Mouse (Mus musculus) bone marrow macrophage, adult 2 months (primary cell): ENCODE data around the gene Agap1.

Experiments
- CTCF ChIP-seq: IDR thresholded peaks from 2 replicates; pipeline ENCODE4 v1.5.1; 2012; ENCODE audit warnings: low read depth, mild to moderate bottlenecking, low read length, moderate library complexity
- POLR2A ChIP-seq: IDR thresholded peaks from 2 replicates; pipeline ENCODE4 v1.6.1; 2012; ENCODE audit warnings: mild to moderate bottlenecking, low read depth, low read length, borderline replicate concordance

DNA sequence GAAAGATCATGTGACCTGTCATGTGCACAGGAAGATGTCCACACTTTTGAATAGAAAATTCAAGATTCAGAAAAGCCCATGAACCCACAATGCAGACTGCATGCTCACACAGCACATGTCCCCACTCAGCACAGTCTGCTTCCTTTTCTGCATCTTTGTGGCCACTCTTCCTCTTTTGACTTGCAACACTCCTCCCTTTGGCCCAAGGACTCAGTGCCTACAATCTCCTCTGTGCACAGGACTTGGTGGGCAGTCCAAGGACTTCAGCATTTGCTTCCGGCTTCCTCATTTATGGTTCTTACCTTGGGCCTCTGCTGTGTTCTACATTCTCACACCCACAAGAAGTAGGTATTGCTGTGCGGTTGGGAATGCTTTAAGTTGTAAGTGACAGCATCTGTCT is 447.6 kb downstream of the Agap1 start:
- TF ChIP-seq CTCF, result no peak
- TF ChIP-seq POLR2A, result no peak
